Mouse (Mus musculus) left cerebral cortex, postnatal 14 days (tissue): Measurements from ENCODE around the gene Hlcs. TPM values are rescaled to one million over a fixed set of nuclear protein-coding genes. Genes with fewer than 3 reads are reported as not detected.

Experiments used
- DNase-seq, 2 experiments: peaks; one replicate each; pipeline ENCODE4 v3.0.0; 2021 to 2022; ENCODE audit warnings: low spot score in 2 of 2, mixed read lengths in 1 of 2
- intact Hi-C: fragments of 180-260 bp; cut with DNase I; formaldehyde crosslinking; loops from one replicate; pipeline ENCODE4 v1.15.1; 2025
- total RNA-seq, 2 experiments: library from RNA; stranded (reverse); gene quantifications; 2 replicates each; pipeline ENCODE4 v1.2.3; 2021

The Hlcs gene
- total RNA-seq, 2 experiments from 2014 or later, result 14.0 to 15.8 TPM

DNA sequence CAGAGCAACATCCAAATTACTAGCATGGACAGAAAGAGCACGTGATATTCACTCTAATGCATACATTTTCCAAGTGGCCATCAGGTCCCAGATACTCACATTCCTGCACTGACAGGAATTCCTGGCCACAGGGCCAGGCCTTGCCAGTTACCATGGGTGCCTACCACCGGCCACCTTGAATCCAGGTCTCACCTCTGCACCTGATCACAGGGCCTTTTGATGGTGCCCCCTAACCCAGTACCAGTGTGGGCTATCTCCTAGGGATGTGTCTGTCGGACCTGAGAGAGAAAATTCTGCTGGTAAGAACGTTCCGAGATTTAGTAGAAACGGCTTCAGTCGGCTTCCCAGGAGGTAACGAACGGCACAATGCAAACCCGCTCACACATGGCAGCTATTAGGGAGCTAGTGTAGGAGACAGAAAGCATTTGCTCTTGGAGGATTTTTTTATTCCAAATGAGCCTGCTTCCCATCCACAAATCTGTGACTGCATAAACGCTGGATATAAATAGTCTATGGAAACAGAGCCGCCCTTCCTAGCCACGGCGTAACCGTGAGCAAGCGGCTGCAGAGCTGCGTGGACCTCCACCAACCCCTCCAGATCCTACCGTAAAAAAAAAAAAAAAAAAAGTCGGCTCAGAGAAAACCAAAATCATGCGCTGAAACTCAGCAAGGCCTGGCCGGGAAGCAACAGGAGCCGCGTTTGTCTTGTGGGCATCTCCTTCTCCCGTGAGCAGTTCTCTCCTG is 59.5 kb downstream of the Hlcs start:
- intact Hi-C loops, result loop anchor here (10.0 kb wide), 1 partner anchor 159 kb away; no protein-coding TSS in a partner anchor
- DNase-seq, result no peak

DNA sequence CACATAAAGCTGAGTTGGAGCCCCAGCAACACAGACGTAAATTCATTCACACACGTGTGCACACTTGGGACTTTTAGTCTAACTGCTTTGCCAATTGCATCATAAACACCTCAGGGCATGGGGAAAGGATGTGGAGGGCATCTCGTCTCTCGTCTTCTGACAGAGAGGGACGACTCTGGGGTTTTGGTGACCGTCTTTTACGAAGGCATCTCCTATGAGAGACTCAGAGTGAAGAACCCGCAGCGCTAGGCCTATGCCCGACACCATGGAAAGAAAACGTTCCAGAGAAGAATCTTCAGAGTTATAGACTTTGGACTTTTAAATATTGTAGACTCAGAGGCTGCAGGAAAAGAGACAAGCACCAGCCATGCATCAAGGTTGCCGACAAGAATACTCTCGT is 61.6 kb downstream of the Hlcs start:
- no peak for DNase-seq
- intact Hi-C loops, result loop anchor here (10.0 kb wide), 1 partner anchor 157 kb away; no protein-coding TSS in a partner anchor

DNA sequence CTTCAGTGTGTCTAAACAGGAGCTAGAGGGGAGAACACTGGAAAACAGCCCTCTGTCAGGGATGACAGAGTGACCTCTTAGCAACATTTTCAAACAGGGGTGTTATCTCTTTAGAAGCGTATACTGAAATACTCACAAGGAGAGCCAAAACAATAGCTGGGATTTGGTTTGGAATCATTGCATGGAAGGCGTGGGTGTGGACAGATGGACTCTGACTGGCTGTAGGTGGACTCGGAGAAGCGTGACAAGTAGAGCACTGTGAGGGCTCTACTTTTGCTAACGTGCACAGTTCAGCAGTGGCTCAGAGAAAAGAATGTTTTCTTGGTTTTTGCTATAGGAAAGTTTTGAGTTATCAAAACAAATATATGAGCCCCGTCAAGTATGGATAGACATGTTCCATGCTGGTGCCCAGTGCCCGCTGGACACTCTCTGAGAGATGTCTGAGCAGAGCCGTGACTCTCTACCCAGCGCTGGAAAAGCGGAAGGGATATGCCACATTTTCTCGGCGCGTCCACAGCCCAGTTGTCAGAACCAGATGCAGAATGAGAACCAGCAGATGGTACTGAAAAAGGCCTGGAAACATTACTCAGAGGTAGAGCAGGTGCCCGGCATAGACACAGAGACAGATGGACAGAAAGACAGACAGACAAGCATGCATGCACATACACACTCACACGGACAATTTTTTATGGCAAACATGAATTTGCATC is 62.6 kb downstream of the Hlcs start:
- intact Hi-C loops, result loop anchor here (10.0 kb wide), 1 partner anchor 156 kb away; no protein-coding TSS in a partner anchor
- peak; percentile 50 to 55 for DNase-seq

DNA sequence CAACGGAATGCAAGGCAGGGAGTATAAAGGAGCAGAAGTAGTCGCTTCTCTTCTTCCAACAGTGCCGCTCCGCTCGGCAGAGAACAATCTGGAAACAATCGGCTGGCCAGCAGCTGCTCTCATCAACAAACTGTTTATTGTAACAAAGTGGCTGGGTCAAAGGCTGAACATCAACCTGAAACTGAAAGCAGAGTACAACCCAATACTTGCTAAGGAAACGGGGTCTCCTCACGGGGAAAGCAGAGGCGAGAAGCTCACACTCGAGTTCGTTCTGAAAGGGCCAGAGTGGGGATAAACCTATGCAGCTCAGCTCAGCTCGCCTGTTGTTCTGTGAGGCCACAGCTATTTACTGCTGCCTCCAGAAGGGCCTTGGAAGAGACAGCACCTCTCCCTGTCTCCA is 63.2 kb downstream of the Hlcs start:
- no peak for DNase-seq
- intact Hi-C loops, result loop anchor here (10.0 kb wide), 1 partner anchor 155 kb away; no protein-coding TSS in a partner anchor

DNA sequence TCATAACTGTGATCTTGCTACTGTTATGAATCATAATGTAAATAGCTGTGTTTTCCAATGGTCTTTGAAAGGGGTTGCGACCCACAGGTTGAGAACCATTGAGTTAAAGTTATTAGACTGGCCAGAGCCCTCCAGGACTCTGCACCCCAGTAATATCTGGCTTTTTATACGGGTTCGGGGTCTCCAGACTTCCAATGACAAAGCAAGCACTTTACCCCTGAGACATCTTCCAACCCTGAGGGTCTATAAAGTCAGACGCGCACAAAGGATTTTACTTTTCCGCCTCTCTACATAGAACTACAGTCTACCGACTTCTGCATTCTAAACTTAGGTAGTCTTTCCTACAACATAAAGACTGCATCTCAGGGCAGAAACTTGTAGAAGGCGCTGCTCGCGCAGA is 63.7 kb downstream of the Hlcs start:
- DNase-seq, result no peak
- intact Hi-C loops, result loop anchor here (10.0 kb wide), 1 partner anchor 155 kb away; no protein-coding TSS in a partner anchor

DNA sequence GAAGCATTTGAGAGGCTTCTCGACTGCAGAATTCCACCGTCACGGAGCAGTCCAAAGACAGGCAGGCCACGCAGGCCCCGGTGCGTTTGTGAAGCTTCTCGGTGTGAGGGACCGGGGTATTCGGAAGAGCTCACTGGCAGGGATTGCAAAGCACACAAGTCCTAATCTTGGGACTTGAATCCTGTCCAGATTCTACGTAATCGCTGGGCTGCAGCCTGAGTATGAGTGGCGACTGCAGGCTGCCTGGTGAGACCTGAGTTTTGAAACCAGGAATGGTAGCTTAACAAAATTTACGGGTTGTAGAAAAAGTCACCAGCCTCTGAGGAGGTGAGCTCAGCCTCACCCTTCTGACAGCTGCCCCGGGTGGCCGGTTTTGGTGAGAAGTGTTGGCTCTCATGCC is 64.7 kb downstream of the Hlcs start:
- no peak for DNase-seq
- intact Hi-C loops, result no loop called here

DNA sequence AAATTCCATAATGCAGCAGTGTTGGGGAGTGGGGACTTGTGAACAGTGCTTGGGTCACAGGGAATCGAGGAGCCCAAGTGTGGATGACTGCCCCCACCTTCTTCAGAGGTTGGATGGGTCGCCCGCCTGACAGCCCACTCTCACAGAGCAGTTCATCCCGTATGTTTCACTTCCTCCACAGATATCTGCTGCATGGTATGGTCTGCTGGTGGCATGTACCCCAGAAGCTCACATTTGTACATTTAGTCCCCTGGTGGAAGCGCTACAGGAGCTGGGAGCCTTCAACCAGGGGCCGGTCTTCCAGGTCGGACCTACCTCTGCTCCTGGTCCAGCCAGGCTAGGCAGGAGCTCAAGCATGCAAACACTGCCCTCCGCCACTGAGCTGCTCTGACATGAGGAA is 66.4 kb downstream of the Hlcs start:
- intact Hi-C loops, result no loop called here
- DNase-seq, result no peak

DNA sequence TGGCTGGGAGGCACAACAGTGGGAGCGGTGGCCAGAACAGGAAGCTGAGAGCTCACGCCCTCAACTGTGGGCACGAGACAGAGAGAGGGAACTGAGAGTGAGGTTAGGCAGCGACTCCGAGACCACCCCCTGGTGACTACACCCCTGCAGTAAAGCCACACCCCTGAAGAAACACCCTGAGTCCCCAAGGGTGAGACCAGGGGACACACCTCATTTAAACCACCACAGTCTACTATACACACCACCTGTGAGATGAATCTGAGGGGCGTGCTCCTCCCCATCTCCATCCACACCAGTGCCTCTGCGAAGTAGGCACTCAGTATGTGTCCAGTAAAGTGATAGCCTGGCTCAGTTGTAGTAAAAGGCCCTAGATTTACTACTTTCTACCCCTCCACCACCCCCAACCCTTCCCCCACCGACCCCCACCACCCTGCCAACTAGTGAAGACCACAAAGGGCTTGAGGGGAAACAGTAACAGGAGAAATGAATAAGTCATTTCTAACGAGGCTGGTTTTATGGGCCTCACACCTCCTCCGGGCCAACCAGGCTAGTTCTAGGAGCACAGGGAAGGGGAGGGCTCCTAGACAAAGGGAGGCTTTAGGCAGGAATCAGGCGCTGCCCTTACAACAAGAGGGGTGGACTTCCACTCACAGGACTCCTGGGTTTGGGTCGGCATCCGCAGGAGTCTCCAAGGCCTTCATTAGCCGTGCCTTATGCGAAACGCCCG is 67.2 kb downstream of the Hlcs start:
- intact Hi-C loops, result no loop called here
- no peak for DNase-seq

DNA sequence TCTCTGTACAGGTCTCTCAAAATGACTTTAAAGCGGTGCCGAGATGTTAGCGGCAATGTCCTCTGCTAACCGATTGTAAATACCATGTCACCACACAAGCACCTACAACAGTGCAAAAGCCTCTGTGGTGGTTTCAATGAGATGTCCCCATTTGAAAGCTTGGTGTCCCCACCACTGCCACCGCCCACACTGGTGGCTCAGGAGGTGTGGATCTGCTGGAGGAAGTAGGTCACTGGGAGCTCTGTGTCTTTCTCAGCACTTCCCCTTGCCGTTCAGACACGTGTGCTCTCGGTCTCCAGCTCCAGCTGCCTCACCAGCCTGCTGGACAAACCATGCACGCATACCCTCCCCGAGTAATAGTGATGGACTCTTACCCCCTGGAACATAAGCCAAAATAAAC is 72.2 kb downstream of the Hlcs start:
- no peak for DNase-seq
- intact Hi-C loops, result no loop called here

DNA sequence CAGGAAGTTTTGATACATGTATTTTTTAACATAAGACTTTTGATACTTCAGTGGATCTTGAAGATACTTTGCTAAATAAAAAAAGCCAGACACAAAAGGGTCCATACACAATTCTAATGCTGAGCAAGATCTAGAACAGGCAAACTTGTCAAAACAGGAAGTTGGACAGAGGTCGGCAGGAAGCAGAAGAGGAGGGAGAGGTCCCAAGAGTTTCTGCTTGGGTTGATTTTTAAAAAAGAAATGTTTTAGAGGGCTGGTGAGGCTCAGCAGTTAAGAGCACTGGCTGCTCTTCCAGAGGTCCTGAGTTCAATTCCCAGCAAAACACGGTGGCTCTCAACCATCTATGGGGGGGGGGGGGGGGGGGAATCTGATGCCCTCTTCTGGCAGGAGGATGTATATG is 73.2 kb downstream of the Hlcs start:
- intact Hi-C loops, result no loop called here
- DNase-seq, result no peak

DNA sequence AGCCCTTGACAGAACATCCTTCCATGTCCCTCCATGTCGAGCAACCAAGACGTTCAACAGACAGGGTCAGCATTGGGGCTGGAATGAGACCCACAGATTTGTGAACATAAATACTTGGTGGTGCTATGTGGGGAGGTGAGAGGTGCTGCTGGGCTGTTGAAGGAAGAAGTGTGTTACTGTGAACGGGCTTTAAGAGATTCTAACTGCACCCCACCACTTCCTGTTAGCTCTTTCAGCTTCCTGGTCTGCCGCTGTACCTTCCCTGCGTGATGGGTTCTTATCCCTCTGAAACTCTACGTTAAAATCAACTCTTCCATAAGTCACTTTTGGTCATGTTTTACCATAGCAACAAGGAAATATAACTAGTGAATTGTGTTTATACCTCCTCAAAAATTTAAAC is 73.8 kb downstream of the Hlcs start:
- DNase-seq, result no peak
- intact Hi-C loops, result no loop called here

DNA sequence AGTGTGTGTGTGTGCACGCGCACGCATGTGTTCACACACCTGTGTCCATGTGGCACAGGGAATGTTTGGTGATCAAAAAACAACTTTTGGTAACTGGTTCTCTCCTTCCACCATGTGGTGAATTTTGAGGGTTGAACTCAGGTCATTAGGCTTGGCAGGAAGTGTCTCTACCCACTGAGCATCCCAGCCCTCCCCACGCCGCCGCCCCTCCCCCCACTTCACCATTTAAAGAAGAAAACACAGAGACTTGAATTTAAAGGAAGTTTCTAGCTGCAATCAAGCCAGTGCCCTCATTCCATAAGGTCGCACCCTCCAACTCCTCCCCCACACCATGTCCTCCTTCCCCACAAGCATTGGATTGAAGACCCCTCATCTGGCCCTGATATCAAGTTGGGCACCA is 74.2 kb downstream of the Hlcs start:
- intact Hi-C loops, result no loop called here
- no peak for DNase-seq

DNA sequence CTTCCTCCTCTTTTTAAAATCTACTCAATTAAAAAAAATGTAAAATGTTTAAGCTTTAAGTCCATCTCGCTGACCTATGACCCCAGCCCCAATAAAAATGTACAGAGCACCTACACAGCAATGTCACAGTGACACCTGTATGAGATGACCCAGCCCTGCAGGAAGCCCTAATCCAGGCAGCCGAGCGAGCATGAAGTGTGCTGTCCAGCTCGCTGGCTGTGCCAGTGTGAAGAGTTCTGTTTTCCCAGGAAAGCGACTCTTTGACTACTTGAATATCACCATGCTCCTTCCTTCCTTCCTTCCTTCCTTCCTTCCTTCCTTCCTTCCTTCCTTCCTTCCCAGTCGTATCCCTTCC is 76.3 kb downstream of the Hlcs start:
- DNase-seq, result no peak
- intact Hi-C loops, result no loop called here

DNA sequence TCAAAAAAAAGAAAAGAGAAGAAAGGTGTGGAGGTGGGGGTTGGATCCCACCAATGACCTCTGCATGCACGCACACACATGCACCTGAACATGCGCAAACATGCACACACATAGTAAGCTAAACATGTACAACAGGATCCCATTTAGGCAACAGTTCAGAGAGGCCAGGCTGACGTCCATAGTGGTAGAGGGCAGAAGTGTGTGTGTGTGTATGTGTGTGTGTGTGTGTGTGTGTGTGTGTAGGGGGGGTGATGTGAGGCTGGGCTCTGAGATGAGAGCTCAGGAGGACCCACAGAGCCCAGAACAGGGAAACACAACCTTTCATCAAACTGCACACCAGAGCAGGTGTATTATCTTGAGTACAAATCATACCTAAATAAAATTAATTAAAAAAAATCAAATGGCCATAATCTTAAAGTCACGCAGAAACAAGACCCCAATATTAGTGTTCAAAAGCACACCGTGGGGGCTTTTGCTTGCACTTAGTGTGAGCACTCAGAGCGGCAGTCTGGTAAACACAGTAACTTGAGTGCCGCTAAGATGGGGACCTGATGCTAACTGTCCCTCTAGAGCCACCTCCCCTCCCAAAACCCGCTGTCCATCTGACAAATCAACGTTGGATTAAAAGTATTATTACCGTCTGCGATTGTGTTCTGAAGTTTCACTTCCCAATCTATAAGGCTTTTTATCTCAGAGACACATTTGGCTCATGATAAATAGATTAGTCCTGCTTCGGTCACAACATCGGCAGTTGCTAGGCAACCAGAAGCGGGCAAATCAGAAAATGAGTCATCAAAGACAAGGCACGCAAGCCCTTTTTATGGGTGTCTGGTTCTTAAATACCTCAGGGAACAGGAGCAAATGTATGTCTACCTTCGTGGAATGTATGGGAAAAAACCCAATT is 76.9 kb downstream of the Hlcs start:
- intact Hi-C loops, result no loop called here
- peak; percentile 60 to 70 for DNase-seq

DNA sequence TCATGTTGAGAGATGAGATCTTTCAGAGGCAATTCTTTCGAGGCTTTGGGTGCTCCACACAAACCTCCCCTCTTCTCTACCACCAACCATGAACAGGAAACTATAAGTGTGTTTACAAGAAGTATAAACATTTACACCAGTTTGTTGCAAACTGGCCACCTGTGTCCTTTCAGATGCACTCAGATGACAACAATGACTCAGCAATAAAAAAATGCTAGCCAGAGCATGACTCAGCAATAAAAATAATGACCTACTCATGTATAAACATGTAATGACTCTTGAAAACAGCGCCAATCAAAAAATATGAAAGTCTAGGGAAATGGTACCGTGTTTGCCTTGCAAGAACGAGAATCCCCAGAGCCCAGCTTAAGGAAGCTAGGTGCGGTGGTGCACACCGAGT is 77.7 kb downstream of the Hlcs start:
- no peak for DNase-seq
- intact Hi-C loops, result no loop called here

DNA sequence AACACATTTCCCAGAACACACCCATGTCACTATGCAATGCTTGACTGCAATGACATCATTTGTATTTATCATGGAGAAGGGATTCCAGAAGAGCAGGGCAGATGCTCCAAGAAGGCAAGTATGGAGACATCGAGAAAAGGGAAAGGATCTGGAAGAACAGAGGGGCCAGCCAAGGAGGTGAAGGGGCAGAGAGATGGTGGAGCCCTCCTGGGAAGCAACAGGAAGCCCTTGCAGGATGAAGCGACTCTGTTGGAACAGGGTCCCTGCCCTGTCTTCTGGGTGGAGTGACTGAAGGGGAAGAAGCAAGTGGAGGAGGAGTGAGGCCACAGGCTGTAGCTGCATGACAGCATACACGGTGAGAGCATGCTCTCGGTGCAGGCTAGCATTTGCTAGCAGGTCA is 79.2 kb downstream of the Hlcs start:
- intact Hi-C loops, result no loop called here
- DNase-seq, result no peak

DNA sequence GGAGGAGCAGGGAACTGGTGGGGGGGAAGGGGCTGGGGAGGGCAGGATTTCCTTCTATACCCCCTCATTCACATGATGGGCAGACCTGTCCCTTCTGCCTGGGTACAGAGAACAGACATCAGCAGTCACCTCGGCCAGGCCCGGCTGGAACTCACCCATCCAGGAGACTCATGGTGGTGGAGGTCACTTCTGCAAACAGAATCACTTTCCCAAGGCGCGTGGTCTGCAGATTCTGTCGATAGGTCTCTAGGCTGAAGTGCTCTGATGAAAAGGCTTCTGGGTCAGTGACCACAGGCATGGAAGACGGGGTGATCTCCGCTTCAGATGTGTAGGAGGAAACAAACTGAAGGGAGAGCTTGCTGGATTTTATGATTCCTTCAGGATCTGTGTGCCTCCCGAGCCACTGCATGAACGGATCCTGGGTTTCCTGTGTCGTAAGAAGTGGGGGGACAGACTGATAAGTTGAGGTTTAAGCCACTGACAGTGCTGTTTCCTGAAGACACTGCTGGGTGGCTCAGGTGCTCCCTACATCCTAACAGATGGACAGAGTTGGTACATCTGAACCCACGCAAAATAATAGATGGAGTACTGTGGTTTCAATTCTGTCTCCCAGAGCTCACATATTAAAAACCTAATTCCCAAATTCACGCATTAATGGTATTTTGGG is 82.3 kb downstream of the Hlcs start:
- DNase-seq, result no peak
- intact Hi-C loops, result no loop called here

DNA sequence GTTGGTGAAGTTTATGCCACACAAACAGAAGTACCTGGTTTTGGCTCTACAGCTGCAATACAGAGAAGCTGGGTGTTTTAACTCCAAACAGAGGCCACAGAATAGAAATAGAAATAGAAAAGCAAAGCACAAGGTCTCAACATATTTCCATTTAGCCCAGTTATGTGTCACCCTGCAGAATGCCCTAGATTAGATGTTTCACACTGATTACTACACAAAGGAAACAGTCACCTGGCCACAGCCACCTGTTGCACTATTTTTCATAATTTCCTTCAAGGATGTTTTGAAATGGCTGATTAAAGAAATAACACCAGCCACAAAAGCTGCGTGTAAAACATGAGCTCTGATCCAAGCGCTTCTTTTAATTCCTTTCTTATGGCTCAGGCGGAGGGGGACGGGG is 82.9 kb downstream of the Hlcs start:
- no peak for DNase-seq
- intact Hi-C loops, result no loop called here

DNA sequence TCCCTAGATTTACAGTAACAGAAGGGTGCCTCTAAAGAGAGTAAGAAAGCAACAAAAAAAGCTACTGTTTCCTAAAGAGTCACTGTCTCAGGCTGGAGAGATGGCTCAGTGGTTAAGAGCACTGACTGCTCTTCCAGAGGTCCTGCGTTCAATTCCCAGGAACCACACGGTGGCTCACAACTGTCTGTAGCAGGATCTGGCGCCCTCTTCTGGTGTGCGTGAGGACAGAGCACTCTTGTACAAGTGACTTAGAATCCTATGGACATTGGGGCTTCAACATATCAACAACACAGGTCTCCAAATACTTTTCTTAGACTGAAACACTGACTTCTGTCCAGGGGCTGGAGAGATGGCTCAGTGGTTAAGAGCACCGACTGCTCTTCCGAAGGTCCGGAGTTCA is 83.5 kb downstream of the Hlcs start:
- no peak for DNase-seq
- intact Hi-C loops, result no loop called here
